Mouse (Mus musculus) cortical plate, adult 2 months (tissue): Measurements from ENCODE around the gene Nck2.

Source experiments
- CTCF ChIP-seq: fragments of 200-500 bp; IDR thresholded peaks from 2 replicates; pipeline ENCODE4 v1.5.1; 2011; ENCODE audit warnings: mild to moderate bottlenecking, control low read depth, low read length; ENCODE audit not compliant: insufficient read depth; ENCODE audit errors: extremely low read depth
- POLR2A ChIP-seq: fragments of 200-500 bp; IDR thresholded peaks from 2 replicates; pipeline ENCODE4 v1.6.1; 2011; ENCODE audit warnings: mild to moderate bottlenecking, low read length, control low read depth; ENCODE audit not compliant: insufficient read depth; ENCODE audit errors: extremely low read depth

DNA sequence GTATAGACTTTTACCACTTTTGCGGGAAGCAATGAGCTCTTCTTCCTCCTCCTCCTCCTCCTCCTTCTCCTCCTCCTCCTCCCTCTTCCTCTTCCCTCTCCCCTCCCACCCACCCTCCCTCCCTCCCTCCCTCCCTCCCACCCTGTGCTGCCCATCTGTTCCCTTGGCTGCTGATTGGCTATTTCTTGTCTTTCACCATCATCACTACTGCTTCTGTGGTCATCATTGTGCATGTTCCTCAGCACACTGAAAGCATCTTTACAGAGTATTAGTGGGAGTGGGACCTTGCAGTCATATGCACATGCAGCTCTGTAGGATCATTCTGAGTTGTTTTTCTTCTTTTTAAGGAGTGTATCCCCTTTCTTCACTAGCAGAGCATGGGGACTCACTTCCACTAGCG, 78.6 kb downstream of the Nck2 start:
- TF ChIP-seq POLR2A (no peak), CTCF (no peak)
